Mouse (Mus musculus) neural tube, embryonic 10.5 days (tissue): ENCODE data around the gene Chpf.
A peak's percentile ranks its signal among the peaks of the same experiment; 100 is the strongest.

Experiments
- DNase-seq: peaks from one replicate; pipeline ENCODE4 v3.0.0-alpha.2; 2017; ENCODE audit warnings: low spot score; ENCODE audit errors: extremely low spot score

The Chpf gene

GRCm38 (mm10) chr1:75442811-75443210, 36.3 kb downstream of the Chpf start:
- no peak for DNase-seq

- no peak for DNase-seq
These were observed 36.9 kb downstream of the Chpf start for GRCm38 (mm10) chr1:75442171-75442570.

- no peak for DNase-seq
These were observed 37.6 kb downstream of the Chpf start for GRCm38 (mm10) chr1:75441471-75441996.

GRCm38 (mm10) chr1:75440661-75441060, 38.4 kb downstream of the Chpf start:
- DNase-seq: no peak

- no peak for DNase-seq
These were observed 40.3 kb downstream of the Chpf start for GRCm38 (mm10) chr1:75438782-75439181.

GRCm38 (mm10) chr1:75435475-75436328, 43.4 kb downstream of the Chpf start, which contains the start of gene Gmppa:
Gene Gmppa, plus strand, starts transcription at chr1:75435930.
- peak; percentile 77 for DNase-seq

- peak; percentile 86 for DNase-seq
These were observed 53.2 kb downstream of the Chpf start for GRCm38 (mm10) chr1:75425796-75426471.
